Mouse (Mus musculus): ENCODE data around the gene Fbxl17.

Gene Fbxl17

GRCm38 (mm10) chr17:63326227-63326626 is 173.6 kb downstream of the Fbxl17 start:
- no peak for DNase-seq (ENCODE audit: low spot score in 2 of 2)

DNA sequence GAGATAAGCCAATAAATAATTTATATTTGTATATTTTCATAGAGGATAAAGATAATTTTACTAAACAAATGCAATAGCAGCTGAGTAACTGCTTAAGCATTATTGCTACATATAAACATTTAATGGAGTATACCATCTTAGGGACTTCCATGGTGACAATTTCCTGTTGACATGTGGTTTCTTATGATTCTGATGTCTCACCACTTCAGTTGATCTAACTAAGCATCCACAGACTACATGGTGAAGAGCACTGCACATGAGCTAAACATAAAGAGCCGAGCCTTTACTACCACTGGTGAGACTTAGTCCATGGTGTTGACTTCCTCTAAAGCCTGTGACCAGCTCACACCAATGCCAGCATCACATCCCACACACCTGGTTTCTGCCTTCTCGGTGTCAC is 175.1 kb downstream of the Fbxl17 start:
- no peak for DNase-seq (ENCODE audit: low spot score in 2 of 2)

- peak in 1 of 2 experiments; percentile 59 for DNase-seq (ENCODE audit: low spot score in 2 of 2)
Measured at GRCm38 (mm10) chr17:63324039-63324438, 175.8 kb downstream of the Fbxl17 start.

DNA sequence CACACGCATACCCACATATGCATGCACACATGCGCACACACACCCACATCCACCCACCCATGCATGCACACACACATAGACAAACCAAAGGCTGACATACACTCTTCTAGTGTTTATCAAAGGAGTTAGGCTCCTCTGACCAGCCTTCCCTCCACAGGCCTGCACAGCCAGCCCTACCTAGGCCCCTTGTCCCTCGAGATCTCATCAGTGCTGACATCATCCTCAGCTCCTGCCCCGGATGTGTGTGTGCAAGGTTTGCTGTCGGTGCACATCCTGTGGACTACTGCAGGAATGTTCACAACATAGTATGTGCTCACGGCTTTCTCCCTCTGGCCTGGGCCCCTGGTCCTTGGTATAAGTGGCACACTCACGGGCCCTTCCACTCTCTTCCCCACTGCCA is 177.0 kb downstream of the Fbxl17 start:
- DNase-seq (ENCODE audit: low spot score in 2 of 2): no peak

DNA sequence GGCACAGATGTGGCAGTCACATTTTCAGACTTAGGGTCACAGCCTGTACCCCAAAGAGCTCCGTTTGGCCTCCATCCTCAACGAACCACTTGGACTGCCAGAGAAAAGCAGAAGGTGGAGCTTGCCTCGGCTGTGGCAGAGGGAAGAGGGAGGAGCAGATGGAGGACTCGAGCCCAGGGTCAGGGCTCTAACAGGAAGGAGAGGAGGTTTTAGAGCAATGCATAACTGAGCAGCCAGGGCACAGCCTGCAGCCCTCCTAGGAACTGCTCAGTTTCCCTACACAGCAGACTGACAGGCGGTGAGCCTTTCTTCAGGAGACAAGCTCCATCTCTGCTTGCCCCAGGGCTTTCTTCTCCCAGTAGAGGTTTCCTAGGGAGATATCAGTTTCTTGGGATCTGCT is 178.5 kb downstream of the Fbxl17 start:
- DNase-seq (ENCODE audit: low spot score in 2 of 2): no peak

GRCm38 (mm10) chr17:63317518-63317917 is 182.3 kb downstream of the Fbxl17 start:
- no peak for DNase-seq (ENCODE audit: low spot score in 2 of 2)

DNA sequence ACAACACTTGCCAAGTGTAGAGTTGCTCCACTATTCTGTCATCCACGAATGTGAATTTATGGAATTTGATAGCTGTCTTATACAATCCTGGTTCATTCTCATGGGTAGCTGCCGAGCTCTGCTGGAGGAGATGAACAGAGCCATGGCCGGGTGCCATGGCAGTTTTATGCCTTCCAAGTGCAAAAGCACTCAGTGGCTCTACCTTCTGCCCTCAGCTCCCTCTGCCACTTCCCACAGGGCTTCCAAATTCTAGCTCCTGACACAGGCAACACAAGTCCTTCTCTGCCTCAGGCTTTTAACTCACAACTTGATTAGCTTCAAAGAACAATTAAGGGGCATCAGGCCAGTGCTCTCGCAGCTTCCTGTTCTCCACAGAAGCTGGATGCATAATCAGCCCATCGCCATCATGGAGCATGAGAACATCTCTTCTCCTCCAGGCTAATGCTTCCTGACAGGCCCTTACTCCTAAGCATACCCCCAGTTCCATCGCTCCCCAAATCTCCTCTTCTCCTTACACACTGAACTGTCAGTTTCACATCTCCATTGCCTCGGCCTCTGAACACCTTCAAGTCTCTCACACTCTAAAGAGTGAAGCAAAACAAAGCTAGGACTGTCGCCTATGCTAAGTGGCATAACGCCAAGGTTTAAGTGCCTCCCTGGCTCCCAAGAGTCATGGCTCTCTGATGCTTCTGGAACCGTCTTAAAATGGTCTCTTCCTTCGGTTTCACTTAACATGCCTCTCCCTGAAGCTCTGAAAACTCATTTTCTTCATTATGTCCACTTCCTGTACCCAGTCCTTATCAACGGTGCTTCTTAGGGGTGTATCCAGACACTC is 184.0 kb downstream of the Fbxl17 start:
- DNase-seq (ENCODE audit: low spot score in 2 of 2): no peak

- no peak for DNase-seq (ENCODE audit: low spot score in 2 of 2)
Measured at GRCm38 (mm10) chr17:63312804-63313203, 187.0 kb downstream of the Fbxl17 start.

GRCm38 (mm10) chr17:63312330-63312729 is 187.5 kb downstream of the Fbxl17 start:
- no peak for DNase-seq (ENCODE audit: low spot score in 2 of 2)

DNA sequence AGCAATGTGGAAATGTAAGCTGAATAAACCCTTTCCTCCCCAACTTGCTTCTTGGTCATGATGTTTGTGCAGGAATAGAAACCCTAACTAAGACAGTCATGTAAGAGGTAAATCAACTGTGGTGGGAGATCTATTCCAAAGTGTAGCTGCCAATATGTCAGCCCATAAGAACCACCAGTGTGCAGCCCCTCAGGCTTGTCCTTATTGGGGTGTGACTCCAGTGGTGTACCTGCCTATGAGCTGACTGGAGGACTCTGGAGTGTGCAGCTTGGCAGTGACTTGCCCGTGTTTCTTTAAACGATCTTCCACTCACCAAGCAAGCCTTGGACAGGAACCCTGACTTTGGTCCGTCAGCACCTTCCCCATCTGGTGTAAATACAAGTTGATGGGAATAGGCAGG is 188.2 kb downstream of the Fbxl17 start:
- DNase-seq (ENCODE audit: low spot score in 2 of 2): no peak

DNA sequence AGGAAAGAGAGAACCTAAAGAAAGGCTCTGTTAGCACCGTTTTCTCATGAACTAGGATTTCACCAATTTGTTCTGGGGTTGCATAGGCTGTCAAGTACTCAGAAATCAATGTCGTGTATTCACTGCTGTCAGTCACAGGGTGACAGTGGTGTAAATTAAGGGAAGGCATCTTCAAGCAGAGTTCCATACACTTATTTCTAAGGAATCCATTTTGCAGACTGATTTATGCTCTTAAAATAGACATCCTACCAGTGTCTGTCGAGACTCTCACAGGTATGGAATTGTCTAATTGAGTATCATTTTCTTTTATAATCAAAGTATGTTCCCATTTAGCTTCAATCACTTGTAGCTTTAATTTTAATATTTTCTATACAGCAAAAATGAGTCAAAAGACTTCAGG is 189.8 kb downstream of the Fbxl17 start:
- no peak for DNase-seq (ENCODE audit: low spot score in 2 of 2)

DNA sequence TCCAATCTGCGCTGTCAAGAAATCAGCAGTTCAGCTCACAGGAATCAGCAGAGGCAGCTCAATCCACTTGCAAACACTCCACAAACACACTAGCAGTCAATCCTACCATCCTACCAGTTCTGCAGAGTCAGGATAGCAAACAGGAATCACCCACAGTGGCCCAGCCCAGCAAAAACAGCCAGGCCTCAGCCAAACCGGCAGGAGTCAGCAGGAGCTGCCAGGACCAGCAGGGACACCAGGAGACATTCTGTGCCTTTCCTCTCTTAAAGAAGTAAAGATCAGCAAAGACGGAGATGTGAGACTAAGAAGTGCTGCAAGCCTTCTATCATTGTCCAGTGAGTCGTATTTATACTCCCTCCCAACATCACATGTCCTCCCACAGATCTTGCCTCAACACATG is 196.0 kb downstream of the Fbxl17 start:
- no peak for DNase-seq (ENCODE audit: low spot score in 2 of 2)

- no peak for DNase-seq (ENCODE audit: low spot score in 2 of 2)
Measured at GRCm38 (mm10) chr17:63301822-63302393, 197.9 kb downstream of the Fbxl17 start.

GRCm38 (mm10) chr17:63295471-63295870 is 204.3 kb downstream of the Fbxl17 start:
- no peak for DNase-seq (ENCODE audit: low spot score in 2 of 2)

- DNase-seq (ENCODE audit: low spot score in 2 of 2): no peak
Measured at GRCm38 (mm10) chr17:63294961-63295360, 204.9 kb downstream of the Fbxl17 start.

DNA sequence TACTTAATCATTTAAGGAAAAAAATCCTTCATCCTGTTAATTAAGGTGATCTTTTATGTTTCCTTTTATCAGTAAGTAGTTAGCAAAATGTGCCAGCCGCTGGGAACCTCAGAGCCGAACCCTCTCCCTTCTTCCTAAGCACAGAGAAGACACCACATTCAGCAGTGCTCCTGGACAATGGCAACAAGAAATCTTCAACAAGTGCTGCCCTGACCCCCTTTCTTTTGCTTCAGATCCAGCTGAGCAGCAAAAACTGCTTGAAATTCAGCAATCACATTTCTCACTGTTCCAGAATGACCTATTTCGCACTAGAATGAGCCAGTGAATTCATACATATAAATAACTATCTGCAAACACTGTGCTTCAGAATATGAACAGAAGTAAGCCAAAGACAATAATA is 205.8 kb downstream of the Fbxl17 start:
- DNase-seq (ENCODE audit: low spot score in 2 of 2): no peak

DNA sequence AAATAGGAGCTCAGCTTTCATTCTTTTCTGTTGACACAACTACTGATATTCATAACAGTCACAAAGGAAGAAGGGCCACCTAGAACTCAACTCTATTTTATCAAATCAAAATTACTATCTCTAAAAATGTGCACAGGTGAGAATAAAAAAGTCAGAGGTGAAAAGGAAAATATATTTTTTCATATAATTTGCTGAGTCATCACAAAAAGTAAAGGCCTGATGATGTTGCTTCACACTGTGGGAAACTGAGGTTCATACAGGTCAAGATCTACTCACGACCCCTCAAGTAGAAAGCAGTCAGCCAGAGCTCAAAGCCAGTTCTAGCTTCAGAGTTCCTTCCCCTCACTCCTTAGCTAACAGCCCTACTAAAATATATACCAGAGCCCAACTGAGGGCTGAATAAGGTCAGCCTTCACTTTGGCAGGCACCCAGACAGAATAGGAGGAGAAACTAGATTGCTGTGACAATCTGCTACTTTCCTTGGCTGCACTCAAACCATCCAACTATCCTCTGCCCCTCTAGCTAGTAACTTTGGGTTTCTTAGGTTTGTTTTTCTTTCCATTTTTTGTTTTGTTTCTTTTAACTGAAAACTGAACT is 210.4 kb downstream of the Fbxl17 start:
- DNase-seq (ENCODE audit: low spot score in 2 of 2): no peak

GRCm38 (mm10) chr17:63288850-63289249 is 211.0 kb downstream of the Fbxl17 start:
- no peak for DNase-seq (ENCODE audit: low spot score in 2 of 2)

- DNase-seq (ENCODE audit: low spot score in 2 of 2): no peak
Measured at GRCm38 (mm10) chr17:63287413-63287812, 212.4 kb downstream of the Fbxl17 start.

- peak; percentile 61 to 77 for DNase-seq (ENCODE audit: low spot score in 2 of 2)
Measured at GRCm38 (mm10) chr17:63285265-63285939, 214.4 kb downstream of the Fbxl17 start.

GRCm38 (mm10) chr17:63284074-63284473 is 215.7 kb downstream of the Fbxl17 start:
- DNase-seq (ENCODE audit: low spot score in 2 of 2): no peak

DNA sequence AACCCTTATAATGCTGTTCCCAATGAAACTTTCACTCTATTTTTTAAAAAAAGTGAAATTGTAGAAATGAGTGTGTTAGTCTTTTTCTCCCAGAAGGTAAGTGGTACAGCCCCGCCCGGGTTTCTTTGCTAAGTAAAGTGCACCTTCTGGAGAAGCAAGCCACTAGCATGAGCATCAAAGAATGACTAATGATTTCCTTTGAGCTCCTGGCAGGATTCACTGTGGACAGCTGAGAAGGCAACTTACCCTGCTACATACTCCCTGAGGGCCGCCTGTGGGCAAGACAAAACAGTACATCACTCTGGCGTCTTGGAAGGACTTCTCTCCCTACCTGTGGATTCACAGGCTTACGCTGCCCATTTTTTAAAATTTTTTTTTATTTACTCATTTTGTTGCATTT is 217.8 kb downstream of the Fbxl17 start:
- DNase-seq (ENCODE audit: low spot score in 2 of 2): no peak

- DNase-seq (ENCODE audit: low spot score in 2 of 2): no peak
Measured at GRCm38 (mm10) chr17:63280990-63281389, 218.8 kb downstream of the Fbxl17 start.
